Mouse (Mus musculus) spleen, adult 2 months (tissue): Measurements from ENCODE around the gene Plekhd1. TPM values are rescaled to one million over a fixed set of nuclear protein-coding genes. Genes with fewer than 3 reads are reported as not detected.

Experiments
- DNase-seq, 2 experiments: peaks; one replicate each; pipeline versions ENCODE4 v3.0.0 to v3.0.0-alpha.2; 2012 to 2021; ENCODE audit warnings: low spot score in 2 of 2, low read depth in 1 of 2
- H3K27ac ChIP-seq: fragments of 200-500 bp; 2 replicates; pipeline ENCODE4 v1.5.1; 2012; ENCODE audit warnings: low read length, inconsistent platforms; ENCODE audit not compliant: insufficient read depth
- H3K27me3 ChIP-seq: fragments of 200-500 bp; 2 replicates; pipeline ENCODE4 v1.6.1; 2012; ENCODE audit warnings: mild to moderate bottlenecking, moderate library complexity, low read length, inconsistent platforms; ENCODE audit not compliant: control insufficient read depth, insufficient read depth
- H3K36me3 ChIP-seq: fragments of 200-500 bp; 2 replicates; pipeline ENCODE4 v1.6.1; 2012; ENCODE audit warnings: mild to moderate bottlenecking, low read length, inconsistent platforms; ENCODE audit not compliant: control insufficient read depth, insufficient read depth
- H3K4me1 ChIP-seq: fragments of 200-500 bp; 2 replicates; pipeline ENCODE4 v1.6.1; 2011; ENCODE audit warnings: inconsistent platforms; ENCODE audit not compliant: control insufficient read depth, insufficient read depth, insufficient read length
- H3K4me3 ChIP-seq: fragments of 200-500 bp; 2 replicates; pipeline ENCODE4 v1.5.1; 2011; ENCODE audit warnings: mild to moderate bottlenecking, inconsistent platforms; ENCODE audit not compliant: insufficient read depth, insufficient read length; ENCODE audit errors: extremely low read depth
- CTCF ChIP-seq: fragments of 200-500 bp; IDR thresholded peaks from 2 replicates; pipeline ENCODE4 v1.5.1; 2011; ENCODE audit warnings: mild to moderate bottlenecking, inconsistent platforms; ENCODE audit not compliant: insufficient read depth, insufficient read length, insufficient replicate concordance; ENCODE audit errors: extremely low read depth
- POLR2A ChIP-seq: fragments of 200-500 bp; IDR thresholded peaks from 2 replicates; pipeline ENCODE4 v1.6.1; 2011; ENCODE audit warnings: low read depth, low read length, inconsistent platforms
- WGBS: fragments of 180-500 bp; shearing (Covaris S2); methylation state at CpG from one replicate; pipeline ENCODE4 v1.1.7; 2018; 5-methylcytosine and 5-hydroxymethylcytosine counted together
- polyA plus RNA-seq: library from polyadenylated mRNA; depleted of rRNA; stranded (reverse); fragments of >200 nt; gene quantifications from 2 replicates; pipeline ENCODE4 v1.2.3, GENCODE M21; 2012

Plekhd1 gene
- polyA plus RNA-seq, 1 experiment, result 0.04 TPM

DNA sequence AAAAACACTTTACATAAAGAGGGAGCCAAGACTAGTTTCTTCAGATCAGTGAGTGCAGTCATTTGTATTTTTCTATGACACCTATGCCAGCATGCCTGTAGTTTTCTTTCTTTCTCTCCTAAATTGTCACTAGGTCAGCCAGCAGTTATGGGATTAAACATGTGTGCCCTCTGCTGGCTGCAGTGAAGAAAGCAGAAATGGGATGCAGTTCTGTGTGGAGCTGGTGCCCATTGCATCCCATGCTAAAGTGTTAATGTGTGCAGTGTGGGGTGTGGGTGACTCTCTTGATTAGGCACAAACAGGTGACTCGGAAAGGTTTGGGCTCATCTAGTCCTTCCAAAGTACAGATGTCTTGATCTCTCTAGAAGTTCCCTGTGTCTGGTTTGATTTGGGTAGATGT is 11.1 kb upstream of the Plekhd1 start:
- no peak overlapping the region for H3K27ac ChIP-seq
- no peak for DNase-seq
- H3K4me1 ChIP-seq, result no peaks in the 10 kb centered on the region
- no peaks in the 10 kb centered on the region for H3K27me3 ChIP-seq
- H3K4me3 ChIP-seq, result no peak overlapping the region
- WGBS, result 79% methylated on average over 1 of the region's 1 CpGs
- peaks cover 12% of the 10 kb centered on the region for H3K36me3 ChIP-seq
- TF ChIP-seq POLR2A (no peak), CTCF (peak; percentile 9; the same call in 1 of the 2 replicates)

DNA sequence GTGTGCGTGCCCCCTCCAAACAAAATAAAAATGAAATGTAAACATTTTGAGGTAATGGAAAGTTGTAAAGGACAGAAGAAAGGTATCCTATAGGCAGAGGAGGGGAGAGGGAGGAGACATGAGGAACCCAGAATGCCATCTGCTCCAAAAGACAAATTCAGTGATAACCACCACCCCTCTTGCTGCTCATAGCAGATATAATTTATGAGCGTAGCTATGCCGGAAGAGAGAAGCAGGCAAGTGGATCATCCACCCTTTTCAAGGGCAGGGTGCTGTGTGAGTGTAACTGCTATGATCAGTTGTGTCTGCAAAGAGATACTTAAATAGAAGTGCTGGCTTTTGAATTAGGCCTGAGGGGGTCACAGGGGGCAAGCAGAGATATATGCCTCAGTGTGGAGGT is 8.8 kb upstream of the Plekhd1 start:
- Histone ChIP-seq H3K4me1 (no peaks in the 10 kb centered on the region; the same call in 1 of the 2 replicates), H3K4me3 (no peak overlapping the region), H3K27ac (no peak overlapping the region), H3K27me3 (no peaks in the 10 kb centered on the region), H3K36me3 (peaks cover 4% of the 10 kb centered on the region; the same call in 1 of the 2 replicates)
- DNase-seq, result no peak
- TF ChIP-seq CTCF (no peak), POLR2A (no peak)
- 92% methylated on average over 3 of the region's 3 CpGs for WGBS

DNA sequence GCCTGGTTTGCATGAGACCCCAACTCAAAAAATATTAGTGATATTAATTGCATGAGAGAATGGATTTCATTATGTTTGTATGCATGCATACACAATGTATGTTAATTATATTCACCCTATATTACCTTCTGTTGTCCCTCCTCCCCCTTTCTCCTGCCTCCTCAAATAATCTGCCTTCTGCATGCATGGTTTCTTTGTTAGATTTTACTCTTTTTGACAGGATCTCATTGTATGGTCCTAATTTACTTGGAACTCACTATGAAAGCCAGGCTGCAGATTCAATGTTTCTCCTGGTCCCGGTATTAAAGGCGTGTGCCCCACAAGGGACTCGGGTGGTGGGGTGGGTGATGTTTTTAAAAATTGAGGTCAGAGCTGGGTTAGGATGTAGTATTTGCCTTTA is 8.1 kb upstream of the Plekhd1 start:
- H3K36me3 ChIP-seq, result peaks cover 3% of the 10 kb centered on the region; the same call in 1 of the 2 replicates
- TF ChIP-seq POLR2A (no peak), CTCF (no peak)
- no peaks in the 10 kb centered on the region; the same call in 1 of the 2 replicates for H3K4me1 ChIP-seq
- WGBS, result 93% methylated on average over 3 of the region's 3 CpGs
- H3K27ac ChIP-seq, result no peak overlapping the region
- H3K27me3 ChIP-seq, result no peaks in the 10 kb centered on the region
- H3K4me3 ChIP-seq, result no peak overlapping the region
- DNase-seq, result no peak

DNA sequence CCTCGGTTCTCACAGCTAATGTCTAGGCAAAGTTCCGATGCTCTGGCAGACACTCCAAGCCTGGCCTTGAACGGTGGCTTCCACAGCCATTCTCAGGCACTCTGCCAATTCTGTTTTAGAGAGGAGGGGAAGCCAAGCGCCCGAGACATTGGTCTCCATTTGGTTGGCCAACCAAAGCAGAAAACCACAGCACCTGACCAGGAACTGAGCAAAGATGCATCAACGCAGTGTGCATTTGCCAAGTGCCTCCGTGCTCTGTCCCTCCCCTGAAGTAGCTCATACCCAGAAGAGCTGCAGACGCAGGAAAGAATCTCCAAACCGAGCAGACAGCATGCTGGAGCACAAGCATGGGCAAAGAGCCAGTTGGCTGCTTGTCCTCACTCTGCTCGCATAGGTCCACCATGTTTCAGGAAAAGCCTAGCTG is 4.6 kb upstream of the Plekhd1 start:
- no peaks in the 10 kb centered on the region for H3K36me3 ChIP-seq
- peaks cover 8% of the 10 kb centered on the region for H3K27me3 ChIP-seq
- H3K4me1 ChIP-seq, result peaks cover 5% of the 10 kb centered on the region
- 12% methylated on average over 10 of the region's 10 CpGs for WGBS
- H3K4me3 ChIP-seq, result no peak overlapping the region
- DNase-seq, result no peak
- H3K27ac ChIP-seq, result no peak overlapping the region
- TF ChIP-seq POLR2A (no peak), CTCF (no peak)

DNA sequence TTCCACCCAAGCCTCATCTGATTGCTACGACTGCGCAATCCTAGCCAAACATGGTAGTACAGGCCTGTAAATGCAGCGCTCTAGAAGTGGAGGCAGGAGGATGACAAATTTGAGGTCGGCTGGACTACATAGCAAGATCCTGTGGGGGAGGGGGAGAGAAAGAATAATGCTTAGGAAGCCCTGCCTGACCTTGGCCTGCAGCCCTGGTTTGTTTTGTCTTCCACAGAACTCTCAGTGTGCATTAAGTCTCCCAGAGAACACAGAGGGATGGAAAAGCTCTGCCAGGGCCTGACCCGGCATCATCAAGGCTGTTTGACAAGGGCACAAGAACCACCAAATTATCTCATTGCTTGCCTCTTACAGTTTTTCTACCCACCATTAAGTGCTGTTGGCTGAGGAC is 2.7 kb upstream of the Plekhd1 start:
- no peak for DNase-seq
- Histone ChIP-seq H3K36me3 (no peaks in the 10 kb centered on the region), H3K4me1 (peaks cover 5% of the 10 kb centered on the region), H3K4me3 (no peak overlapping the region), H3K27me3 (peaks cover 11% of the 10 kb centered on the region), H3K27ac (no peak overlapping the region)
- no peak for TF ChIP-seq POLR2A
- no peak for TF ChIP-seq CTCF
- WGBS, result 89% methylated on average over 5 of the region's 5 CpGs

DNA sequence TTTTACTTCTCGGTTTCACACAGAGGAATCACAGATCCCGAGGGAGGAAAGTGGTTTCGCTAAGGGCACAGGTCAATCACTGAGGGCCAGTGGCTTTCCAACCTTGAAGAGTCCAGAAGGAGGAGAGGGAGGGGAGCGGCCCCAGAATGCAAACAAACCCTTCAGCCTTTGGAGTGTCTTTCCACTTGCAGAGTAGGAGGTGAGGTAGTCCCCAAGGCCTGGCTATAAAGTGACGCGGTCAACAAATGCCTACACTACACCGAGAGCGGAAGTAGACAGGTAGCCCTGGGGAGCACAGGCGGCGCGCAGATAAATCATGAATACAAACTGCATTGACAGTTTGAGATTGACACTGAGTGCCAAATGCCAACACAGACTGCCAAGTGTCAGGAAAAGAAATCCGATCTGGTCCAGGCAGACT is 710 bp upstream of the Plekhd1 start:
- DNase-seq, result no peak
- H3K4me1 ChIP-seq, result peaks cover 5% of the 10 kb centered on the region
- no peaks in the 10 kb centered on the region for H3K36me3 ChIP-seq
- WGBS, result 32% methylated on average over 12 of the region's 12 CpGs
- no peak overlapping the region for H3K27ac ChIP-seq
- no peak for TF ChIP-seq CTCF
- TF ChIP-seq POLR2A, result no peak
- no peak overlapping the region for H3K4me3 ChIP-seq
- H3K27me3 ChIP-seq, result peaks cover 11% of the 10 kb centered on the region

DNA sequence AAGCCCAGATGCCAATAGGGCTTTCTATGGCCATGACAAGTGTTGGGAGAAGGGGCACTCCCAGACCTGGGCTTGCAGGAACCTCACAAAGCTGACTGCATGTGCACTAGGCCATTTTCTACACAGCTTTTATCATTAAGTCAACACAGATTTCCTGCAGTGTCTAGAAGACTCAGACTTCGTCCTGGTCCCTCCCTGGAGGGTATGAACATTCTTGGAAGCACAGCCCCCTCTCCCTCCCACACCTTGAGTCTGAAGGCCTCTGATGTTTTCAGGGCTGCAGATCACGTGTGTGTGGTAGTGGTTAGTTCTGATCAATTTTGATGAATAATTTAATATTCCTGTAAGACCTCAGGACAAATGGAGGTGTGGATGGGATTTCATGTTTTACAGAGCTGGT is 1.3 kb downstream of the Plekhd1 start:
- peaks cover 11% of the 10 kb centered on the region for H3K27me3 ChIP-seq
- DNase-seq, result no peak
- 69% methylated on average over 2 of the region's 2 CpGs for WGBS
- H3K27ac ChIP-seq, result no peak overlapping the region
- no peaks in the 10 kb centered on the region for H3K36me3 ChIP-seq
- TF ChIP-seq POLR2A (no peak), CTCF (no peak)
- no peak overlapping the region for H3K4me3 ChIP-seq
- H3K4me1 ChIP-seq, result peaks cover 5% of the 10 kb centered on the region; the same call in 1 of the 2 replicates
